ENCODE assay signal across 8 mouse cellular contexts in genomic region chr7:118992623-118993405, GRCm38 (mm10). TPM values are rescaled to one million over a fixed set of nuclear protein-coding genes. Genes with fewer than 3 reads are reported as not detected.
A peak's percentile ranks its signal among the peaks of the same experiment; 100 is the strongest.
DNase-seq lines count a peak whose midpoint lies in the region; ATAC-seq lines count a peak whose summit lies in the region.

No protein-coding gene starts in this region.

- no peak for ATAC-seq in heart, embryonic 14.5 days (ENCODE audit: insufficient number of reproducible peaks, insufficient read depth, low FRiP score, low read depth)
- ATAC-seq in forebrain, embryonic 12.5 days (ENCODE audit: low FRiP score), result peak; percentile 23; the same call in 1 of the 2 replicates
- peak; percentile 52 for ATAC-seq in midbrain, embryonic 12.5 days (ENCODE audit: low FRiP score, low read depth)
- no peak for ATAC-seq in inflammation-experienced regulatory T-cells, adult 6 months

- intact Hi-C loops in heart, postnatal 25 days (cut with DNase I), result loop anchor here (5.0 to 10.0 kb wide), 3 partner anchors 61 to 398 kb away; partner anchors contain the start of gene Tmc5

- peak overlapping the region in 1 of 2 experiments; percentile 56; a peak in 2 of 4 replicates for H3K4me3 ChIP-seq in heart, embryonic 14.5 days (ENCODE audit: control insufficient read depth in 1 of 2, insufficient read depth in 1 of 2, low read depth in 1 of 2, low read length in 2 of 2)
- peak overlapping the region; percentile 53 for H3K4me3 ChIP-seq in forebrain, embryonic 12.5 days (replicated peaks)
- peak overlapping the region; percentile 72 for H3K4me3 ChIP-seq in midbrain, embryonic 12.5 days

- WGBS in heart, embryonic 14.5 days, result 49% methylated on average over 13 of the region's 13 CpGs
- 11% methylated on average over 13 of the region's 13 CpGs for WGBS in forebrain, embryonic 12.5 days
- WGBS in midbrain, embryonic 12.5 days, result 7% methylated on average over 13 of the region's 13 CpGs

- H3K36me3 ChIP-seq in heart, embryonic 14.5 days (ENCODE audit: control insufficient read depth, insufficient read depth, low read length), result no peaks in the 10 kb centered on the region
- H3K36me3 ChIP-seq in forebrain, embryonic 12.5 days (replicated peaks), result peaks cover under 1% of the 10 kb centered on the region; the same call in 1 of the 2 replicates
- 0 out of 2 replicates have a peak, but pooled peaks cover 2% of the 10 kb centered on the region for H3K36me3 ChIP-seq in midbrain, embryonic 12.5 days

- H3K4me1 ChIP-seq in heart, embryonic 14.5 days (ENCODE audit: control insufficient read depth in 2 of 2, insufficient read depth in 2 of 2, low read length in 2 of 2), result peaks cover 20 to 33% of the 10 kb centered on the region in 2 experiments; a peak in 3 of 4 replicates
- peaks cover 58% of the 10 kb centered on the region for H3K4me1 ChIP-seq in forebrain, embryonic 12.5 days
- peaks cover 61% of the 10 kb centered on the region for H3K4me1 ChIP-seq in midbrain, embryonic 12.5 days

- peak overlapping the region; percentile 93 for H3K4me2 ChIP-seq in heart, embryonic 14.5 days (ENCODE audit: low read length)
- H3K4me2 ChIP-seq in forebrain, embryonic 12.5 days, result peak overlapping the region; percentile 72
- H3K4me2 ChIP-seq in midbrain, embryonic 12.5 days (replicated peaks), result peak overlapping the region; percentile 79

- no peak for DNase-seq in heart, postnatal 25 days (ENCODE audit: low spot score)
- DNase-seq in Muller cell, postnatal 12 days (ENCODE audit: inconsistent ontology term), result peak; percentile 32
- no peak for DNase-seq in urinary bladder, postnatal 10 days (ENCODE audit: low spot score)
- DNase-seq in layer of hippocampus, adult 8-10 months (ENCODE audit: low spot score in 2 of 2), result no peak

- no peaks in the 10 kb centered on the region for H3K9me3 ChIP-seq in heart, embryonic 14.5 days (ENCODE audit: control insufficient read depth, low read length)
- H3K9me3 ChIP-seq in forebrain, embryonic 12.5 days, result no peaks in the 10 kb centered on the region
- H3K9me3 ChIP-seq in midbrain, embryonic 12.5 days, result no peaks in the 10 kb centered on the region

- H3K27me3 ChIP-seq in heart, embryonic 14.5 days (ENCODE audit: control insufficient read depth, insufficient read depth, low read length), result no peaks in the 10 kb centered on the region
- H3K27me3 ChIP-seq in forebrain, embryonic 12.5 days, result 0 out of 2 replicates have a peak, but pooled peaks cover 6% of the 10 kb centered on the region
- peaks cover 7% of the 10 kb centered on the region for H3K27me3 ChIP-seq in midbrain, embryonic 12.5 days

- H3K9ac ChIP-seq in heart, embryonic 14.5 days (ENCODE audit: low read length), result no peak overlapping the region; the same call in 1 of the 2 replicates
- peak overlapping the region; percentile 77 for H3K9ac ChIP-seq in forebrain, embryonic 12.5 days
- peak overlapping the region; percentile 88 for H3K9ac ChIP-seq in midbrain, embryonic 12.5 days (replicated peaks)

- H3K27ac ChIP-seq in heart, embryonic 14.5 days (replicated peaks in 1 of 2; ENCODE audit: control insufficient read depth in 1 of 2, insufficient read depth in 1 of 2, low read depth in 2 of 2, low read length in 2 of 2), result no peak overlapping the region
- peak overlapping the region; percentile 90 for H3K27ac ChIP-seq in forebrain, embryonic 12.5 days
- peak overlapping the region; percentile 90 for H3K27ac ChIP-seq in midbrain, embryonic 12.5 days (replicated peaks)

RNA-seq across cellular contexts. Expression of gene Gprc5b, which starts 2.2 kb away (rescaled TPM):
- polyA plus RNA-seq in heart, embryonic 14.5 days (2014; fragmentation: Nextera tagmentation; extraction: Ambion mirVana), result 5.7 and 9.0 TPM in 2 replicates
- 10 to 100 TPM; 13.9 to 15.7 TPM for total RNA-seq in heart, postnatal 25 days (2021)
- 11.8 and 15.1 TPM in 2 replicates for polyA plus RNA-seq in forebrain, embryonic 12.5 days (2016; fragmentation: Nextera tagmentation; extraction: Ambion mirVana)
- 11.9 and 14.1 TPM in 2 replicates for polyA plus RNA-seq in midbrain, embryonic 12.5 days (2016; fragmentation: Nextera tagmentation; extraction: Ambion mirVana)
- polyA plus RNA-seq in inflammation-experienced regulatory T-cells, adult 6 months (2017; shearing (Covaris generic)), result 1 to 10 TPM in 2 of 3 experiments, not detected in 1; 2.0 to 7.6 TPM
- 100 to 1,000 TPM; 150 to 157 (median 154) TPM for total RNA-seq in layer of hippocampus, adult 8-10 months (2022)

Comparison
In these comparisons a context has a peak if more than half of its experiments do, and no peak if none do; other contexts are left out.
1. ATAC-seq: peak in forebrain, embryonic 12.5 days (single experiment) and midbrain, embryonic 12.5 days (single experiment); none in heart, embryonic 14.5 days (single experiment) and inflammation-experienced regulatory T-cells, adult 6 months (single experiment).
2. H3K27ac ChIP-seq: peak in forebrain, embryonic 12.5 days (single experiment) and midbrain, embryonic 12.5 days (single experiment); none in heart, embryonic 14.5 days (0 of 2).
3. Peak in every context shown above with its lines, with median percentiles within 50 percentile points of each other: H3K4me2 ChIP-seq.